8 mouse cellular contexts compared by ENCODE assay signal in the genomic region with DNA sequence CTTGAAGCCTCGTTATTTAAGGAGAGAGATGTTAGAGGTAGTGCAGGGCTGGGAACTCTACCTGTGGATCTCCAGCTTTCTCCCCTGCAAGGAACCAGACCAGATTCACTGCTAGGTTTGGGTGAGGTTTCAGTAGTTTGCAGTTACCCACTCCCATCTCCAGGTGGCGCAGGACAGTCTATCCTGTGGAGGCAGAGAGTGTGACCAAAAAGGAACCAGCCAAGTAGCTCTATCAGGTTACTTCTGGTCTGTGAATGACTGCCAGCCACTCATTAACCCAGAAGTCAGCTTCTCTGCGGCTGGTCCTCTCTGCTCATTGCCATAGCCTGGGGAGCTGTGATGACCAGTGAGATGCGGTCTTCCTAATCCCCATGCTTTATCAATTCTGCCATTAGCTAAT.
DNase-seq lines count a peak whose midpoint lies in the region; ATAC-seq and TF ChIP-seq lines count a peak whose summit lies in the region.

No protein-coding gene starts in this region.

- H3K79me2 ChIP-seq in heart, adult 2 months (replicated peaks; ENCODE audit: control insufficient read depth, insufficient read depth, low read length) = no peaks in the 10 kb centered on the region

- TF ChIP-seq EP300 in heart, adult 2 months (IDR thresholded peaks at IDR 0.05; ENCODE audit: insufficient read depth, low read depth, low read length) = no peak

- no peak overlapping the region for H3K4me3 ChIP-seq in heart, adult 2 months
- no peak overlapping the region for H3K4me3 ChIP-seq in heart, embryonic 11.5 days (ENCODE audit: low read depth, low read length)
- H3K4me3 ChIP-seq in midbrain, embryonic 14.5 days (replicated peaks; ENCODE audit: low read depth, low read length) = no peak overlapping the region

- peak; percentile 64 for TF ChIP-seq CTCF in heart, adult 2 months (IDR thresholded peaks at IDR 0.05)

- intact Hi-C loops in heart, adult 2 months (cut with DNase I) = no loop called here

- H3K36me3 ChIP-seq in heart, adult 2 months (ENCODE audit: control insufficient read depth, insufficient read depth, low read length) = no peaks in the 10 kb centered on the region
- no peaks in the 10 kb centered on the region for H3K36me3 ChIP-seq in heart, embryonic 11.5 days (ENCODE audit: control insufficient read depth, insufficient read depth, low read length)
- no peaks in the 10 kb centered on the region; the same call in 1 of the 2 replicates for H3K36me3 ChIP-seq in midbrain, embryonic 14.5 days (ENCODE audit: control insufficient read depth, insufficient read depth, low read length)

- ATAC-seq in heart, embryonic 11.5 days (replicated peaks; ENCODE audit: insufficient number of reproducible peaks, low FRiP score, low TSS enrichment) = no peak
- no peak for ATAC-seq in midbrain, embryonic 14.5 days (ENCODE audit: low FRiP score, low TSS enrichment)

- H3K4me1 ChIP-seq in heart, adult 2 months (ENCODE audit: control insufficient read depth, insufficient read depth, low read length) = no peaks in the 10 kb centered on the region
- no peaks in the 10 kb centered on the region for H3K4me1 ChIP-seq in heart, embryonic 11.5 days (ENCODE audit: control insufficient read depth, insufficient read depth, low read length)
- H3K4me1 ChIP-seq in midbrain, embryonic 14.5 days (ENCODE audit: control insufficient read depth, insufficient read depth, low read length) = no peaks in the 10 kb centered on the region

- TF ChIP-seq POLR2A in heart, adult 2 months (IDR thresholded peaks at IDR 0.05; ENCODE audit: insufficient read depth, low read depth, low read length) = no peak

- DNase-seq in heart, adult 2 months = no peak
- DNase-seq in ES-CJ7 (ENCODE audit: low read depth, low spot score) = peak; percentile 64
- DNase-seq in embryo, embryonic 11 days = peak; percentile 66
- DNase-seq in kidney, adult 8-10 months = peak; percentile 33 to 55
- peak; percentile 61 for DNase-seq in midbrain, embryonic 14.5 days
- no peak for DNase-seq in layer of hippocampus, adult 11-12 months (ENCODE audit: low spot score)
- no peak for DNase-seq in right cerebral cortex, adult 2 months (ENCODE audit: low spot score in 2 of 2)

- no peak overlapping the region for H3K4me2 ChIP-seq in heart, embryonic 11.5 days
- H3K4me2 ChIP-seq in midbrain, embryonic 14.5 days (ENCODE audit: low read length) = no peak overlapping the region

- no peaks in the 10 kb centered on the region for H3K9me3 ChIP-seq in heart, embryonic 11.5 days (replicated peaks; ENCODE audit: control insufficient read depth, low read length)
- H3K9me3 ChIP-seq in midbrain, embryonic 14.5 days (ENCODE audit: control insufficient read depth, low read length) = no peaks in the 10 kb centered on the region

- 65% methylated on average over 4 of the region's 4 CpGs for WGBS in heart, adult 2 months
- WGBS in heart, embryonic 11.5 days (ENCODE audit: insufficient replicate concordance) = 67% methylated on average over 4 of the region's 4 CpGs
- WGBS in midbrain, embryonic 14.5 days = 41% methylated on average over 4 of the region's 4 CpGs

- 0 out of 2 replicates have a peak, but pooled peaks cover 2% of the 10 kb centered on the region for H3K27me3 ChIP-seq in heart, adult 2 months (ENCODE audit: control insufficient read depth, insufficient read depth, low read length)
- no peaks in the 10 kb centered on the region for H3K27me3 ChIP-seq in heart, embryonic 11.5 days (ENCODE audit: control insufficient read depth, insufficient read depth, low read length)
- H3K27me3 ChIP-seq in midbrain, embryonic 14.5 days (ENCODE audit: control insufficient read depth, insufficient read depth, low read length) = no peaks in the 10 kb centered on the region

- H3K27ac ChIP-seq in heart, adult 2 months = no peak overlapping the region
- no peak overlapping the region for H3K27ac ChIP-seq in heart, embryonic 11.5 days (ENCODE audit: low read depth, low read length)
- no peak overlapping the region for H3K27ac ChIP-seq in midbrain, embryonic 14.5 days (replicated peaks; ENCODE audit: low read depth, low read length)

- H3K9ac ChIP-seq in heart, adult 2 months (ENCODE audit: low read depth, low read length) = no peak overlapping the region
- no peak overlapping the region for H3K9ac ChIP-seq in heart, embryonic 11.5 days (ENCODE audit: low read depth, low read length)
- no peak overlapping the region for H3K9ac ChIP-seq in midbrain, embryonic 14.5 days (replicated peaks; ENCODE audit: low read length)

Comparison
In these comparisons a context has a peak if more than half of its experiments do, and no peak if none do; other contexts are left out.
1. DNase-seq: peak in ES-CJ7 (single experiment), embryo, embryonic 11 days (single experiment), kidney, adult 8-10 months (2 of 2) and midbrain, embryonic 14.5 days (single experiment); none in heart, adult 2 months (0 of 2), layer of hippocampus, adult 11-12 months (single experiment) and right cerebral cortex, adult 2 months (0 of 2).